Mouse (Mus musculus): ENCODE data around the gene Smad5.
A peak's percentile ranks its signal among the peaks of the same experiment; 100 is the strongest.

Smad5 gene

GRCm38 (mm10) chr13:56755871-56756270, 53.1 kb downstream of the Smad5 start:
- no peak for DNase-seq (ENCODE audit: low spot score)

GRCm38 (mm10) chr13:56757201-56757600, 54.4 kb downstream of the Smad5 start:
- no peak for DNase-seq (ENCODE audit: low spot score)

- peak; percentile 62 for DNase-seq (ENCODE audit: low spot score)
Measured at GRCm38 (mm10) chr13:56758492-56758891, 55.7 kb downstream of the Smad5 start.

GRCm38 (mm10) chr13:56762446-56763229, 59.8 kb downstream of the Smad5 start:
- no peak for DNase-seq (ENCODE audit: low spot score)

- no peak for DNase-seq (ENCODE audit: low spot score)
Measured at GRCm38 (mm10) chr13:56765284-56766032, 62.6 kb downstream of the Smad5 start.

GRCm38 (mm10) chr13:56766211-56766610, 63.4 kb downstream of the Smad5 start:
- no peak for DNase-seq (ENCODE audit: low spot score)

GRCm38 (mm10) chr13:56769431-56769830, 66.6 kb downstream of the Smad5 start:
- no peak for DNase-seq (ENCODE audit: low spot score)

GRCm38 (mm10) chr13:56770136-56770578, 67.3 kb downstream of the Smad5 start:
- DNase-seq (ENCODE audit: low spot score), result no peak

- no peak for DNase-seq (ENCODE audit: low spot score)
Measured at GRCm38 (mm10) chr13:56770786-56771185, 68.0 kb downstream of the Smad5 start.

GRCm38 (mm10) chr13:56772592-56772991, 69.8 kb downstream of the Smad5 start:
- no peak for DNase-seq (ENCODE audit: low spot score)

GRCm38 (mm10) chr13:56773262-56773870, 70.6 kb downstream of the Smad5 start:
- DNase-seq (ENCODE audit: low spot score), result no peak

- no peak for DNase-seq (ENCODE audit: low spot score)
Measured at GRCm38 (mm10) chr13:56774304-56774703, 71.5 kb downstream of the Smad5 start.

- no peak for DNase-seq (ENCODE audit: low spot score)
Measured at GRCm38 (mm10) chr13:56780746-56781469, 78.1 kb downstream of the Smad5 start.

GRCm38 (mm10) chr13:56781697-56782096, 78.9 kb downstream of the Smad5 start:
- no peak for DNase-seq (ENCODE audit: low spot score)

- no peak for DNase-seq (ENCODE audit: low spot score)
Measured at GRCm38 (mm10) chr13:56782621-56783020, 79.8 kb downstream of the Smad5 start.

GRCm38 (mm10) chr13:56790683-56791082, 87.9 kb downstream of the Smad5 start:
- DNase-seq (ENCODE audit: low spot score), result no peak
